Comparison of ENCODE assay signal across 11 mouse cellular contexts in genomic region chr9:57641022-57641421, GRCm38 (mm10). TPM values are rescaled to one million over a fixed set of nuclear protein-coding genes. Genes with fewer than 3 reads are reported as not detected.
DNase-seq lines count a peak whose midpoint lies in the region; ATAC-seq and TF ChIP-seq lines count a peak whose summit lies in the region.
"Had no signal": no experiment of that assay in that cellular context is flagged by ENCODE, and none has a peak within 500 bp of the region (broad histone marks: within the 10 kb centered on the region; RNA-seq: fewer than 3 reads in every experiment).

No protein-coding gene starts in this region.

- no peak for TF ChIP-seq RAD21 in CH12.LX (IDR thresholded peaks at IDR 0.05; ENCODE audit: low read depth, low read length)

- dilution Hi-C loops in CH12.LX (cut with MboI; ENCODE audit: extremely low pct_ligation_motif_present, extremely low pct_unique_long_range_greater_than_20kb, low sequenced_read_pairs): no loop called here

- no peak for TF ChIP-seq CTCF in CH12.LX (conservative IDR thresholded peaks at IDR 0.05 in 1 of 2, IDR thresholded peaks at IDR 0.05 in 1 of 2; ENCODE audit: low read depth in 2 of 2, low read length in 2 of 2)

- no peak for DNase-seq in heart, adult 18-20 months
- no peak for DNase-seq in CH12.LX (ENCODE audit: extremely low read depth)
- DNase-seq in embryonic facial prominence, embryonic 11.5 days (ENCODE audit: low spot score): no peak
- no peak for DNase-seq in limb, embryonic 14.5 days (ENCODE audit: low spot score)
- DNase-seq in cerebellum, postnatal 36 days: no peak
- DNase-seq in gastrocnemius, postnatal 36 days: no peak
- DNase-seq in layer of hippocampus, adult 9-11 months: no peak
- DNase-seq: layer of hippocampus, postnatal 36 days had no signal

- peak overlapping the region; percentile 62 for H3K9ac ChIP-seq in heart, embryonic 14.5 days (ENCODE audit: low read length)
- 0 out of 2 replicates have a peak overlapping the region, but pooled peaks have one; percentile 7 for H3K9ac ChIP-seq in CH12.LX (ENCODE audit: insufficient read depth, low read depth)
- peak overlapping the region; percentile 34; the same call in 1 of the 2 replicates for H3K9ac ChIP-seq in embryonic facial prominence, embryonic 11.5 days (replicated peaks; ENCODE audit: low read length)
- H3K9ac ChIP-seq in limb, embryonic 14.5 days (ENCODE audit: low read depth, low read length, severe bottlenecking): 0 out of 2 replicates have a peak overlapping the region, but pooled peaks have one; percentile 2

- H3K27me3 ChIP-seq in heart, embryonic 14.5 days (ENCODE audit: control insufficient read depth, insufficient read depth, low read length): no peaks in the 10 kb centered on the region
- no peaks in the 10 kb centered on the region for H3K27me3 ChIP-seq in CH12.LX (replicated peaks)
- no peaks in the 10 kb centered on the region for H3K27me3 ChIP-seq in embryonic facial prominence, embryonic 11.5 days (ENCODE audit: control insufficient read depth, insufficient read depth, low read length)
- no peaks in the 10 kb centered on the region for H3K27me3 ChIP-seq in limb, embryonic 14.5 days (ENCODE audit: control insufficient read depth, insufficient read depth, low read length)
- H3K27me3 ChIP-seq: Patski had no signal

- TF ChIP-seq POLR2A in CH12.LX (IDR thresholded peaks at IDR 0.05; ENCODE audit: low read depth, low read length): no peak
- TF ChIP-seq POLR2A in limb, embryonic 14.5 days (IDR thresholded peaks at IDR 0.05; ENCODE audit: borderline replicate concordance, extremely low read depth, insufficient read depth, insufficient read length): no peak

- H3K36me3 ChIP-seq in heart, embryonic 14.5 days (ENCODE audit: control insufficient read depth, insufficient read depth, low read length): peaks cover 13% of the 10 kb centered on the region
- peaks cover 3 to 24% of the 10 kb centered on the region in 2 experiments for H3K36me3 ChIP-seq in CH12.LX (replicated peaks in 1 of 2; ENCODE audit: control insufficient read depth in 1 of 2, insufficient read depth in 1 of 2, low read length in 1 of 2)
- no peaks in the 10 kb centered on the region; the same call in none of the 2 replicates for H3K36me3 ChIP-seq in embryonic facial prominence, embryonic 11.5 days (replicated peaks; ENCODE audit: control insufficient read depth, insufficient read depth, low read depth, low read length)
- peaks cover 8% of the 10 kb centered on the region for H3K36me3 ChIP-seq in limb, embryonic 14.5 days (ENCODE audit: control insufficient read depth, insufficient read depth, low read length)

- in situ Hi-C loops in CH12.LX (cut with MboI; ENCODE audit: low pct_ligation_motif_present, low pct_unique_long_range_greater_than_20kb, low sequenced_read_pairs): no loop called here

- ATAC-seq in heart, embryonic 14.5 days (ENCODE audit: insufficient number of reproducible peaks, insufficient read depth, low FRiP score, low read depth): no peak
- ATAC-seq in embryonic facial prominence, embryonic 11.5 days (replicated peaks; ENCODE audit: insufficient number of reproducible peaks, low FRiP score, low TSS enrichment, low read depth): no peak
- no peak for ATAC-seq in limb, embryonic 14.5 days (ENCODE audit: low FRiP score, low read depth)

- no peak for TF ChIP-seq EP300 in CH12.LX (IDR thresholded peaks at IDR 0.05; ENCODE audit: low read length)

- intact Hi-C loops in gastrocnemius, postnatal 36 days (cut with DNase I): no loop called here

- H3K79me2 ChIP-seq in CH12.LX (replicated peaks; ENCODE audit: control insufficient read depth, extremely low read depth, insufficient read depth, poor library complexity, severe bottlenecking): peaks cover 81% of the 10 kb centered on the region

- H3K27ac ChIP-seq in heart, embryonic 14.5 days (replicated peaks in 1 of 2; ENCODE audit: control insufficient read depth in 1 of 2, insufficient read depth in 1 of 2, low read depth in 2 of 2, low read length in 2 of 2): peak overlapping the region in 1 of 2 experiments; percentile 75; a peak in 2 of 4 replicates
- peak overlapping the region; percentile 96 for H3K27ac ChIP-seq in CH12.LX (ENCODE audit: insufficient read depth, low read depth)
- H3K27ac ChIP-seq in embryonic facial prominence, embryonic 11.5 days (replicated peaks; ENCODE audit: low read depth, low read length): no peak overlapping the region
- H3K27ac ChIP-seq in limb, embryonic 14.5 days (replicated peaks; ENCODE audit: low read depth, low read length): peak overlapping the region; percentile 61; the same call in 1 of the 2 replicates

- peaks cover 48 to 79% of the 10 kb centered on the region in 2 experiments for H3K4me1 ChIP-seq in heart, embryonic 14.5 days (ENCODE audit: control insufficient read depth in 2 of 2, insufficient read depth in 2 of 2, low read length in 2 of 2)
- peaks cover 31 to 69% of the 10 kb centered on the region in 2 experiments for H3K4me1 ChIP-seq in CH12.LX (ENCODE audit: control insufficient read depth in 1 of 2, insufficient read depth in 2 of 2)
- H3K4me1 ChIP-seq in embryonic facial prominence, embryonic 11.5 days (ENCODE audit: control insufficient read depth, insufficient read depth, low read length): peaks cover 44% of the 10 kb centered on the region
- H3K4me1 ChIP-seq in limb, embryonic 14.5 days (ENCODE audit: control insufficient read depth, insufficient read depth, low read length): peaks cover 68% of the 10 kb centered on the region

- H3K9me3 ChIP-seq in heart, embryonic 14.5 days (ENCODE audit: control insufficient read depth, low read length): no peaks in the 10 kb centered on the region
- H3K9me3 ChIP-seq in CH12.LX (replicated peaks; ENCODE audit: low read length): no peaks in the 10 kb centered on the region
- H3K9me3 ChIP-seq in embryonic facial prominence, embryonic 11.5 days (replicated peaks; ENCODE audit: control insufficient read depth, low read length): no peaks in the 10 kb centered on the region
- H3K9me3 ChIP-seq in limb, embryonic 14.5 days (ENCODE audit: control insufficient read depth, low read length): no peaks in the 10 kb centered on the region

- H3K4me2 ChIP-seq in heart, embryonic 14.5 days (ENCODE audit: low read length): peak overlapping the region; percentile 58
- H3K4me2 ChIP-seq in CH12.LX (ENCODE audit: insufficient read depth, low read depth, poor library complexity, severe bottlenecking): peak overlapping the region; percentile 79
- peak overlapping the region; percentile 32 for H3K4me2 ChIP-seq in embryonic facial prominence, embryonic 11.5 days (ENCODE audit: low read depth, low read length)
- peak overlapping the region; percentile 42; the same call in 1 of the 2 replicates for H3K4me2 ChIP-seq in limb, embryonic 14.5 days (replicated peaks; ENCODE audit: low read depth, low read length, severe bottlenecking)

- 42% methylated on average over 1 of the region's 1 CpGs for WGBS in heart, embryonic 14.5 days
- WGBS in embryonic facial prominence, embryonic 11.5 days: 72% methylated on average over 1 of the region's 1 CpGs
- 95% methylated on average over 1 of the region's 1 CpGs for WGBS in limb, embryonic 14.5 days

- H3K4me3 ChIP-seq in heart, embryonic 14.5 days (ENCODE audit: control insufficient read depth in 1 of 2, insufficient read depth in 1 of 2, low read depth in 1 of 2, low read length in 2 of 2): no peak overlapping the region
- H3K4me3 ChIP-seq in CH12.LX (replicated peaks in 1 of 3; ENCODE audit: low read depth in 2 of 3, low read length in 2 of 3, poor library complexity in 1 of 3): no peak overlapping the region
- H3K4me3 ChIP-seq in embryonic facial prominence, embryonic 11.5 days (ENCODE audit: low read depth, low read length): no peak overlapping the region
- H3K4me3 ChIP-seq in limb, embryonic 14.5 days (replicated peaks; ENCODE audit: low read length): no peak overlapping the region

RNA-seq across cellular contexts. Expression of gene Csk, which starts 12.4 kb away (rescaled TPM):
- 13.1 and 14.9 TPM in 2 replicates for polyA plus RNA-seq in heart, embryonic 14.5 days (2014; fragmentation: Nextera tagmentation; extraction: Ambion mirVana)
- 10 to 100 TPM; 23.7 to 30.6 TPM for total RNA-seq in heart, adult 18-20 months (2021)
- total RNA-seq in CH12.LX (2012; rRNA removed) (111 and 122 TPM in 2 replicates), CH12.LX (2014; rRNA removed) (111 and 125 TPM in 2 replicates)
- 139 and 153 TPM in 2 replicates for polyA plus RNA-seq in CH12.LX (2012; ENCODE audit: insufficient read length, low read depth)
- 30.7 and 31.4 TPM in 2 replicates for polyA plus RNA-seq in embryonic facial prominence, embryonic 11.5 days (2014; fragmentation: Nextera tagmentation; extraction: Ambion mirVana)
- 88.5 and 91.4 TPM in 2 replicates for polyA plus RNA-seq in limb, embryonic 14.5 days (2012; rRNA removed)
- 28.1 and 29.7 TPM in 2 replicates for polyA plus RNA-seq in limb, embryonic 14.5 days (2014; fragmentation: Nextera tagmentation; extraction: Ambion mirVana)
- 1 to 10 TPM; 8.5 to 9.5 TPM for total RNA-seq in gastrocnemius, postnatal 36 days (2021)

RNA-seq across cellular contexts. Expression of gene Lman1l, which starts 20.4 kb away (rescaled TPM):
- polyA plus RNA-seq in heart, embryonic 14.5 days (2014; fragmentation: Nextera tagmentation; extraction: Ambion mirVana): 0.12 TPM in 1 of 2 replicates, not detected in the other
- under 1 TPM; 0.15 to 0.23 TPM for total RNA-seq in heart, adult 18-20 months (2021)
- 0.08 TPM in 1 of 2 replicates, not detected in the other for total RNA-seq in CH12.LX (2012; rRNA removed)
- not detected in 2 replicates for total RNA-seq in CH12.LX (2014; rRNA removed)
- polyA plus RNA-seq in CH12.LX (2012; ENCODE audit: insufficient read length, low read depth): 0.19 and 0.29 TPM in 2 replicates
- not detected in 2 replicates for polyA plus RNA-seq in embryonic facial prominence, embryonic 11.5 days (2014; fragmentation: Nextera tagmentation; extraction: Ambion mirVana)
- 0.09 TPM in 1 of 2 replicates, not detected in the other for polyA plus RNA-seq in limb, embryonic 14.5 days (2012; rRNA removed)
- not detected in 2 replicates for polyA plus RNA-seq in limb, embryonic 14.5 days (2014; fragmentation: Nextera tagmentation; extraction: Ambion mirVana)
- total RNA-seq in gastrocnemius, postnatal 36 days (2021): not detected
- total RNA-seq: common myeloid progenitor, adult 5-6 weeks; layer of hippocampus, postnatal 36 days had no signal

RNA-seq across cellular contexts. Expression of gene Cplx3, which starts 34.9 kb away (rescaled TPM):
- polyA plus RNA-seq in heart, embryonic 14.5 days (2014; fragmentation: Nextera tagmentation; extraction: Ambion mirVana): not detected in 2 replicates
- total RNA-seq in heart, adult 18-20 months (2021): not detected
- total RNA-seq in CH12.LX (2012; rRNA removed): not detected in 2 replicates
- not detected in 2 replicates for total RNA-seq in CH12.LX (2014; rRNA removed)
- polyA plus RNA-seq in CH12.LX (2012; ENCODE audit: insufficient read length, low read depth): 0.09 TPM in 1 of 2 replicates, not detected in the other
- polyA plus RNA-seq in embryonic facial prominence, embryonic 11.5 days (2014; fragmentation: Nextera tagmentation; extraction: Ambion mirVana): 0.81 and 1.3 TPM in 2 replicates
- 0.03 TPM in 1 of 2 replicates, not detected in the other for polyA plus RNA-seq in limb, embryonic 14.5 days (2012; rRNA removed)
- not detected in 2 replicates for polyA plus RNA-seq in limb, embryonic 14.5 days (2014; fragmentation: Nextera tagmentation; extraction: Ambion mirVana)
- total RNA-seq in gastrocnemius, postnatal 36 days (2021): not detected
- total RNA-seq: common myeloid progenitor, adult 5-6 weeks had no signal

RNA-seq across cellular contexts. Expression of gene Cyp1a2, which starts 42.5 kb away (rescaled TPM):
- polyA plus RNA-seq in heart, embryonic 14.5 days (2014; fragmentation: Nextera tagmentation; extraction: Ambion mirVana): not detected in 2 replicates
- not detected for total RNA-seq in heart, adult 18-20 months (2021)
- total RNA-seq in CH12.LX (2012; rRNA removed): not detected in 2 replicates
- total RNA-seq in CH12.LX (2014; rRNA removed): not detected in 2 replicates
- polyA plus RNA-seq in CH12.LX (2012; ENCODE audit: insufficient read length, low read depth): not detected in 2 replicates
- not detected in 2 replicates for polyA plus RNA-seq in embryonic facial prominence, embryonic 11.5 days (2014; fragmentation: Nextera tagmentation; extraction: Ambion mirVana)
- polyA plus RNA-seq in limb, embryonic 14.5 days (2012; rRNA removed): not detected in 2 replicates
- polyA plus RNA-seq in limb, embryonic 14.5 days (2014; fragmentation: Nextera tagmentation; extraction: Ambion mirVana): not detected in 2 replicates
- not detected for total RNA-seq in gastrocnemius, postnatal 36 days (2021)
- total RNA-seq: common myeloid progenitor, adult 5-6 weeks; layer of hippocampus, postnatal 36 days had no signal
- polyA plus RNA-seq: Patski had no signal

RNA-seq across cellular contexts. Expression of gene Cyp1a1, which starts 46.7 kb away (rescaled TPM):
- polyA plus RNA-seq in heart, embryonic 14.5 days (2014; fragmentation: Nextera tagmentation; extraction: Ambion mirVana): 0.12 TPM in 1 of 2 replicates, not detected in the other
- under 1 TPM; 0.15 to 0.39 TPM for total RNA-seq in heart, adult 18-20 months (2021)
- 0.08 and 0.13 TPM in 2 replicates for total RNA-seq in CH12.LX (2012; rRNA removed)
- total RNA-seq in CH12.LX (2014; rRNA removed): 0.11 and 0.19 TPM in 2 replicates
- not detected in 2 replicates for polyA plus RNA-seq in CH12.LX (2012; ENCODE audit: insufficient read length, low read depth)
- not detected in 2 replicates for polyA plus RNA-seq in embryonic facial prominence, embryonic 11.5 days (2014; fragmentation: Nextera tagmentation; extraction: Ambion mirVana)
- polyA plus RNA-seq in limb, embryonic 14.5 days (2012; rRNA removed): 0.03 and 0.04 TPM in 2 replicates
- polyA plus RNA-seq in limb, embryonic 14.5 days (2014; fragmentation: Nextera tagmentation; extraction: Ambion mirVana): not detected in 2 replicates
- total RNA-seq in gastrocnemius, postnatal 36 days (2021): under 1 TPM; 0.26 to 0.57 TPM
- polyA plus RNA-seq: Patski had no signal

Comparison
In these comparisons a context has a peak if more than half of its experiments do, and no peak if none do; other contexts are left out.
1. H3K9ac ChIP-seq: peak in every context shown above with its lines; median percentile 62 in heart, embryonic 14.5 days; 34 in embryonic facial prominence, embryonic 11.5 days; 7 in CH12.LX; 2 in limb, embryonic 14.5 days.